Mouse (Mus musculus) intestine, embryonic 16.5 days (tissue): Measurements from ENCODE around the gene Gm20547. TPM values are rescaled to one million over a fixed set of nuclear protein-coding genes. Genes with fewer than 3 reads are reported as not detected.
"Not testable (repeated sequence)": the region's sequence is repeated elsewhere in the genome, so short reads cannot be mapped to it uniquely, and the experiment has no call there.

ENCODE experiments used
- ATAC-seq: fragments of 200-750 bp; cut with Nextera tagmentation; 2 replicates; pipeline ENCODE4 v1.8.0; 2017; ENCODE audit warnings: moderate TSS enrichment, moderate library complexity
- H3K27ac ChIP-seq: fragments of 300-500 bp; sonication (generic); 2 replicates; pipeline ENCODE4 v1.5.1; 2014; ENCODE audit warnings: mild to moderate bottlenecking, low read length
- H3K27me3 ChIP-seq: fragments of 300-500 bp; sonication (generic); replicated peaks from 2 replicates; pipeline ENCODE4 v1.6.1; 2014; ENCODE audit warnings: low read length, control low read depth, mixed read lengths; ENCODE audit not compliant: control insufficient read depth, insufficient read depth
- H3K36me3 ChIP-seq: fragments of 300-500 bp; sonication (generic); 2 replicates; pipeline ENCODE4 v1.6.1; 2014; ENCODE audit warnings: low read length, control low read depth; ENCODE audit not compliant: control insufficient read depth, insufficient read depth
- H3K4me1 ChIP-seq: fragments of 300-500 bp; sonication (generic); 2 replicates; pipeline ENCODE4 v1.6.1; 2014; ENCODE audit warnings: low read length, control low read depth, mixed read lengths; ENCODE audit not compliant: control insufficient read depth, insufficient read depth
- H3K4me2 ChIP-seq: fragments of 300-500 bp; sonication (generic); 2 replicates; pipeline ENCODE4 v1.6.1; 2014; ENCODE audit warnings: low read depth, low read length, control low read depth
- H3K4me3 ChIP-seq: fragments of 300-500 bp; sonication (generic); 2 replicates; pipeline ENCODE4 v1.5.1; 2014; ENCODE audit warnings: mild to moderate bottlenecking, low read length
- H3K9ac ChIP-seq: fragments of 300-500 bp; sonication (generic); 2 replicates; pipeline ENCODE4 v1.6.1; 2014; ENCODE audit warnings: low read depth, low read length
- H3K9me3 ChIP-seq: fragments of 300-500 bp; sonication (generic); 2 replicates; pipeline ENCODE4 v1.6.1; 2016; ENCODE audit warnings: low read length, control low read depth; ENCODE audit not compliant: control insufficient read depth
- WGBS: fragments of 180-500 bp; shearing (Covaris S2); extraction: QIAGEN DNeasy Blood & Tissue Kit; methylation state at CpG from one replicate; pipeline ENCODE4 v1.1.7; 2014; 5-methylcytosine and 5-hydroxymethylcytosine counted together
- polyA plus RNA-seq: library from polyadenylated mRNA; unstranded; fragments of >200 nt; fragmentation: Nextera tagmentation; extraction: Ambion mirVana; gene quantifications from 2 replicates; pipeline ENCODE4 v1.2.1, GENCODE M21; 2015

The Gm20547 gene
- polyA plus RNA-seq, 1 experiment from 2014 or later, result not detected

DNA sequence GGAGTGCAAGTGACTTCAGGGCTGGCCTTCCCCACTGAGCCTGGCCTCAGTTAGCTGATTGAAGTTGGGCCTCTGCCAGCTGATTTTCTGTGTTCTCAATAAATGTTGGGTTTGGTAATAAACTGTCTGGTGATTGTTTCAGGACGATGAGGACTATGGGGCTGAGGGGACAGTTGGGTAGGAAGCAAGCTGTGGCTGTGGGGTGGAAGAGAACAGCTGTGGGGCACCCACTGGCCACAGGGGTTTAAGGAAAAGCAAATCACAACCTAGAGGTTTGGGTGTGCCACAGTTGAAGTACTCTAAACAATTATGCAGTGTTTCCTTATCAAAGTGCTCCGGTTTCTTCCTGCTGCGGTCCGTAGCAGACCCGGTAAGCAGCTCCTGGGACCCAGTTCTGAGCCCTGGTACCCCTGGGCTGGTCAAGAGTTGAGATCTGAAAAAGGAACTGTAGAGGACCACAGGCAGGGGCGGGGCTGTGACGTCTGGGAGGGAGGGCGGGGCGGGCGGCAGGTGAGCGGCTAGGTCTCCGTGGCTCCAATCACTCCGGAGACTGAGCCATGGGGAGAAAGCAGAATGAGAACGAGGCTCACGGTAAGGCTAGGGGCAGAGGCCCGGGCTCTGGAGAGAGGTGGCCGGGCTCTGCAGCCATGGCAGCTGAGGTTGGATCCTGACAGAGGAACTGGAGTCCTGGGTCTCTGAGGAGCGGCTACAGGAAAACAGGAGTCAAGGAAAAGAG is 32.3 kb upstream of the Gm20547 start, which contains the start of gene Slc44a4:
TSS of gene Slc44a4 (plus strand) at position 537 of the 736 bp plus-strand sequence.
- H3K4me1 ChIP-seq, result peaks cover 25% of the 10 kb centered on the region; the same call in 1 of the 2 replicates
- peak within 1 kb of the TSS; percentile 52 for H3K4me2 ChIP-seq
- 30% methylated on average over 18 of the region's 18 CpGs for whole genome bisulfite sequencing
- peak within 1 kb of the TSS; percentile 45 for H3K4me3 ChIP-seq
- peaks cover 15% of the 10 kb centered on the region for H3K36me3 ChIP-seq
- H3K27ac ChIP-seq, result peak within 1 kb of the TSS; percentile 89
- H3K27me3 ChIP-seq, result no peaks in the 10 kb centered on the region
- peak; percentile 49 for ATAC-seq
- H3K9ac ChIP-seq, result peak within 1 kb of the TSS; percentile 70
- H3K9me3 ChIP-seq, result no peaks in the 10 kb centered on the region

- Histone ChIP-seq H3K9me3 (no peaks in the 10 kb centered on the region), H3K4me3 (no peak overlapping the region), H3K4me2 (no peak overlapping the region), H3K27me3 (no peaks in the 10 kb centered on the region), H3K9ac (no peak overlapping the region), H3K4me1 (peaks cover 19% of the 10 kb centered on the region; the same call in 1 of the 2 replicates), H3K36me3 (peaks cover 33% of the 10 kb centered on the region), H3K27ac (no peak overlapping the region)
- ATAC-seq, result peak; percentile 43
- WGBS, result 39% methylated on average over 5 of the region's 5 CpGs
Observed at GRCm38 (mm10) chr17:34911945-34912351, 30.1 kb upstream of the Gm20547 start.

DNA sequence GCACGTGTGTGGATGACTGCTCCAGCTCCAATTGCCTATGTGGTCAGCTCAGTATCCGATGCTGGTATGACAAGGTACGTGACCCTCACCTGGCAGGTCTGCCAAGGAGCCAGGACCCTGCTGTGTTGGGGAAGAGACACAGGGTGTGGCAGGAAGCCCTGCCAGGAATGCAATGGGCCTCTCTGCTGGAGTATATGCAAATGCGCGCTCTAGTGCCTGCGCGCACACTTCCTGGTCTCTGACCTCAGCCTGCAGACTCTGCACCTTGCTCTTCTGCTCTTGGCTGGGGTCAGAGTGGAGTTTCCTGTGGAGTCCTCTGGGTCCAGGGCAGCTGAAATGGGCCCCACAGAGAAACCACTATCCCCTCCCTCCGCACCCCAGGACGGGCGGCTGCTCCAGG is 29.1 kb upstream of the Gm20547 start:
- Histone ChIP-seq H3K27ac (peak overlapping the region; percentile 88), H3K9me3 (no peaks in the 10 kb centered on the region), H3K36me3 (peaks cover 41% of the 10 kb centered on the region), H3K9ac (peak overlapping the region; percentile 31), H3K4me2 (no peak overlapping the region), H3K4me1 (peaks cover 15% of the 10 kb centered on the region; the same call in 1 of the 2 replicates), H3K4me3 (peak overlapping the region; percentile 15; the same call in 1 of the 2 replicates), H3K27me3 (no peaks in the 10 kb centered on the region)
- WGBS, result 68% methylated on average over 10 of the region's 10 CpGs
- peak; percentile 74 for ATAC-seq

DNA sequence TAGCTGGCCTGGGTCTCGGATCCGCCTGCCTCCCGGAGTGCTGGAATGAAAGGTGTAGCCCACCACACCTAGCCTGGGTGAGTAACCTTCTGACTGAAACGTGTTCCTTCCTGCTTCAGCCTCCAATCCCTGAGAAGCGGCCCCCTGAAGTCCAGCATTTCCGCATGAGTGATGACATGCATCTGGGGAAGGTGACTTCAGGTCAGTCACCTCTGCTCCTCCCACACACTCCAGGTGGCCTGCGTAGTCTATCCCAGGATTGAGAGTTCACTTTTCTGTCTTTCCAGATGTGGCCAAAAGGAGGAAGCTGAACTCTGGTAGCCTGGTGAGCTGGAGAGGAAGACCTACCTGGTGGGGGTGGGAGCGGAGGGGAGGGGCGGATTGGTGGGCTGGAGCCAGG is 21.1 kb upstream of the Gm20547 start:
- Histone ChIP-seq H3K4me3 (no peak overlapping the region), H3K9me3 (no peaks in the 10 kb centered on the region), H3K27ac (no peak overlapping the region), H3K36me3 (peaks cover 32% of the 10 kb centered on the region), H3K4me1 (peaks cover 8% of the 10 kb centered on the region; the same call in 1 of the 2 replicates), H3K4me2 (no peak overlapping the region), H3K27me3 (no peaks in the 10 kb centered on the region), H3K9ac (0 out of 2 replicates have a peak overlapping the region, but pooled peaks have one; percentile 30)
- 78% methylated on average over 9 of the region's 9 CpGs for WGBS
- ATAC-seq, result no peak

- H3K27me3 ChIP-seq, ATAC-seq, H3K27ac ChIP-seq: not testable (repeated sequence)
Observed at GRCm38 (mm10) chr17:34901948-34902347, 20.1 kb upstream of the Gm20547 start.

DNA sequence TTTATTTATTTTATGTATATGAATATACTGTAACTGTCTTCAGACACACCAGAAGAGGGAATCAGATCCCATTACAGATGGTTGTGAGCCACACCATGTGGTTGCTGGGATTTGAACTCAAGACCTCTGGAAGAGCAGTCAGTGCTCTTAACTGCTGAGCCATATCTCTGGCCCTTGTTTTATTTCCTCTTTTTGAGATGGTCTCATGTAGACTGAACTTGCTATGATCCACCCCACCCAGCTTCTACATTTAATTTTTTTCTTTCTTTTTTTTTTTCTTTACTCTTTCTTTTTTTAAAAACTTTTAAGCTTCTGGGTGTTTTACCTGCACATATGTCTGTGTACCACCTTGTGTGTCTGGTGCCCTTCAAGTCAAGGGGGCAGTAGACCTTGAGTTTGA is 19.0 kb upstream of the Gm20547 start:
- H3K9ac ChIP-seq, ATAC-seq, H3K4me3 ChIP-seq, H3K27ac ChIP-seq, H3K9me3 ChIP-seq, H3K27me3 ChIP-seq, H3K4me2 ChIP-seq: not testable (repeated sequence)
- H3K4me1 ChIP-seq, result peaks cover 16% of the 10 kb centered on the region
- H3K36me3 ChIP-seq, result peaks cover 23% of the 10 kb centered on the region

More at GRCm38 (mm10) chr17:34901948-34902347, 20.1 kb upstream of the Gm20547 start:
- H3K4me2 ChIP-seq, H3K9ac ChIP-seq, H3K4me3 ChIP-seq, H3K4me1 ChIP-seq, H3K9me3 ChIP-seq: not testable (repeated sequence)
- 85% methylated on average over 9 of the region's 10 CpGs for WGBS
- H3K36me3 ChIP-seq, result peaks cover 26% of the 10 kb centered on the region

DNA sequence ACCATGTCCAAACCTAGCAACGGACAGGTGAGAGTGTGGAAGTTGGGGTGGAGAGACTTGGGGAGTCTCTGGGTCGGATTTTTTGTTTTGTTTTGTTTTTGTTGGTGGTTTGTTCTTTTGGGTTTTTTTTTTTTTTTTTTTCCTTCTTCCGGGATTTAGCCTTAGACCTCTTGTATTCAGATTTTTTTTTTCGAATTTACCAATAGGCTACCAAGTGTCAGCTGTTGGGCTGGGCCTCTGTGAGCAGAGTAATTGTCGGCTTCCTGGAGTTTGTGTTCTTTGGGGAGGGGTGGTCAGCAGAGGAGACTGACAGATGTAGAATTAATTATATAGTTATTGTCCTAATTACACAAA is 18.0 kb upstream of the Gm20547 start:
- H3K27me3 ChIP-seq, result no peaks in the 10 kb centered on the region
- WGBS, result under 1% methylated on average over 5 of the region's 5 CpGs
- H3K4me1 ChIP-seq, result peaks cover 23% of the 10 kb centered on the region
- H3K4me2 ChIP-seq, result peak overlapping the region; percentile 83
- H3K9me3 ChIP-seq, result no peaks in the 10 kb centered on the region
- no peak for ATAC-seq
- H3K36me3 ChIP-seq, result peaks cover 19% of the 10 kb centered on the region
- H3K4me3 ChIP-seq, result peak overlapping the region; percentile 94
- H3K27ac ChIP-seq, result peak overlapping the region; percentile 94
- peak overlapping the region; percentile 99 for H3K9ac ChIP-seq

DNA sequence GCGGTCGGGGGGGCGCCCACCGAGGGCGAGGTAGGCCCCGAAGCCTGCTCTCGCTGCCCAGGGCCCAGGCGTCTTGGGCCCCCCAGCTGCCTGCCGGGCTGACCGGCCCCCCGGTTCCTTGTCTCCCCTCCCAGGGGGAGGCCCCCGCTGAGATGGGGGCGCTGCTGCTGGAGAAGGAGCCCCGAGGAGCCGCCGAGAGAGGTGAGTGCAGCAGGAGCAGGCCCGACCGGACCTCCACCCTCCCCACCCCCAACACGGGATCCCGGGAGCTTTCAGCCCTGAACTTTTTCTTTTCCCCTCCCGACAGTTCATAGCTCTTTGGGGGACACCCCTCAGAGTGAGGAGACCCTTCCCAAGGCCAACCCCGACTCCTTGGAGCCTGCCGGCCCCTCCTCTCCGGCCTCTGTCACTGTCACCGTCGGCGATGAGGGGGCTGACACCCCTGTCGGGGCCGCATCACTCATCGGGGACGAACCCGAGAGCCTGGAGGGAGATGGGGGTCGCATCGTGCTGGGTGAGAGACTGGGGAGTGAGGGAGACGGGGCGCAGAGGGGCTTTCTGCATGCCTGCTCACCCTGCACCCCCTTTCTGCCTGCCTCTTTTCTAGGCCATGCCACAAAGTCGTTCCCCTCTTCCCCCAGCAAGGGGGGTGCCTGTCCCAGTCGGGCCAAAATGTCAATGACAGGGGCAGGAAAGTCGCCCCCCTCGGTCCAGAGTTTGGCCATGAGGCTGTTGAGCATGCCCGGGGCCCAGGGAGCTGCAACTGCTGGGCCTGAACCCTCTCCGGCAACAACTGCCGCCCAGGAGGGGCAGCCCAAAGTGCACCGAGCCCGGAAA is 17.4 kb upstream of the Gm20547 start:
- ATAC-seq, result peak; percentile 14; the same call in 1 of the 2 replicates
- peak overlapping the region; percentile 99 for H3K9ac ChIP-seq

DNA sequence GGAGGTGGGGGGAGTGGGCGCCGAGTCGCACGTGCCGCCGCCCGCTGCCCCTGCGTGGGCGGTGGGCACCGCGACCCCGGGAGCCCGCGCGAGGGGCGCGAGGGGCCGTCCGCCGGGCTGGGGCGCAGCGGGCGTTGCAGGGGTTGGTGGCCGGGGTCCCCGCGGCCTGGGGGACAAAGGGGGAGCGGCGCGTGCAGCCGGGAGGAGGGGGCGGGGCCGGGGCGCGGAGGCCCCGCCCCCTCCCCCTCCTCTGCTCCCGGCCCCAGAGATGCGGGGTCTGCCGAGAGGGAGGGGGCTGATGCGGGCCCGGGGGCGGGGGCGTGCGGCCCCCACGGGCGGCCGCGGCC is 16.8 kb upstream of the Gm20547 start:
- Histone ChIP-seq H3K27me3 (no peaks in the 10 kb centered on the region), H3K27ac (peak overlapping the region; percentile 94), H3K36me3 (peaks cover 19% of the 10 kb centered on the region), H3K4me1 (peaks cover 25% of the 10 kb centered on the region), H3K4me2 (peak overlapping the region; percentile 83; the same call in 1 of the 2 replicates), H3K9me3 (no peaks in the 10 kb centered on the region), H3K9ac (peak overlapping the region; percentile 99), H3K4me3 (peak overlapping the region; percentile 94)
- no peak for ATAC-seq
- WGBS, result 1% methylated on average over 14 of the region's 47 CpGs

More for the DNA sequence above, 17.4 kb upstream of the Gm20547 start:
- Histone ChIP-seq H3K4me2 (peak overlapping the region; percentile 83), H3K36me3 (peaks cover 19% of the 10 kb centered on the region), H3K27ac (peak overlapping the region; percentile 94), H3K9me3 (no peaks in the 10 kb centered on the region), H3K27me3 (no peaks in the 10 kb centered on the region), H3K4me3 (peak overlapping the region; percentile 94), H3K4me1 (peaks cover 23% of the 10 kb centered on the region)
- under 1% methylated on average over 40 of the region's 45 CpGs for WGBS
